Mouse (Mus musculus) liver (tissue): ENCODE results near the gene Gm9945.

Experiments used
- DNase-seq: peaks from one replicate; pipeline ENCODE4 v3.0.0-alpha.2; 2020; ENCODE audit warnings: mixed read lengths

Gene Gm9945

GRCm38 (mm10) chr11:53495417-53495816, 15.5 kb downstream of the Gm9945 start:
- no peak for DNase-seq

GRCm38 (mm10) chr11:53496946-53497345, 17.0 kb downstream of the Gm9945 start:
- no peak for DNase-seq

GRCm38 (mm10) chr11:53500569-53500968, 20.6 kb downstream of the Gm9945 start:
- peak; percentile 42 for DNase-seq

- no peak for DNase-seq
These were observed 22.2 kb downstream of the Gm9945 start for GRCm38 (mm10) chr11:53502039-53502765.

- no peak for DNase-seq
These were observed 23.8 kb downstream of the Gm9945 start for GRCm38 (mm10) chr11:53503738-53504137.

GRCm38 (mm10) chr11:53504376-53504775, 24.4 kb downstream of the Gm9945 start:
- no peak for DNase-seq

- DNase-seq: no peak
These were observed 25.2 kb downstream of the Gm9945 start for GRCm38 (mm10) chr11:53505026-53505663.

- no peak for DNase-seq
These were observed 27.3 kb downstream of the Gm9945 start for GRCm38 (mm10) chr11:53507098-53507805.

GRCm38 (mm10) chr11:53508152-53508551, 28.2 kb downstream of the Gm9945 start:
- DNase-seq: no peak

GRCm38 (mm10) chr11:53508591-53508990, 28.6 kb downstream of the Gm9945 start:
- no peak for DNase-seq

GRCm38 (mm10) chr11:53510351-53510750, 30.4 kb downstream of the Gm9945 start:
- DNase-seq: no peak

- peak; percentile 74 for DNase-seq
These were observed 37.0 kb downstream of the Gm9945 start for GRCm38 (mm10) chr11:53516775-53517627.

GRCm38 (mm10) chr11:53518759-53519158, 38.8 kb downstream of the Gm9945 start:
- peak; percentile 67 for DNase-seq

GRCm38 (mm10) chr11:53519207-53520121, 39.5 kb downstream of the Gm9945 start, which contains the start of gene Sept8:
Gene Sept8 (plus strand): TSS chr11:53519257.
- DNase-seq: peak; percentile 85

- DNase-seq: peak; percentile 88
These were observed 40.4 kb downstream of the Gm9945 start for GRCm38 (mm10) chr11:53520122-53520978.

- peak; percentile 40 for DNase-seq
These were observed 41.3 kb downstream of the Gm9945 start for GRCm38 (mm10) chr11:53521120-53521820.

- peak; percentile 68 for DNase-seq
These were observed 41.8 kb downstream of the Gm9945 start for GRCm38 (mm10) chr11:53521821-53522131.

GRCm38 (mm10) chr11:53522362-53522761, 42.4 kb downstream of the Gm9945 start:
- no peak for DNase-seq

- no peak for DNase-seq
These were observed 43.0 kb downstream of the Gm9945 start for GRCm38 (mm10) chr11:53522930-53523329.
